Mouse (Mus musculus): ENCODE measurements at regions not wholly inside any gene's neighbourhood (a gene's known extent, or its start where the extent isn't known, plus 50 kb on each side); places are given as distances from the start of the nearest gene placed in this dataset.

DNA sequence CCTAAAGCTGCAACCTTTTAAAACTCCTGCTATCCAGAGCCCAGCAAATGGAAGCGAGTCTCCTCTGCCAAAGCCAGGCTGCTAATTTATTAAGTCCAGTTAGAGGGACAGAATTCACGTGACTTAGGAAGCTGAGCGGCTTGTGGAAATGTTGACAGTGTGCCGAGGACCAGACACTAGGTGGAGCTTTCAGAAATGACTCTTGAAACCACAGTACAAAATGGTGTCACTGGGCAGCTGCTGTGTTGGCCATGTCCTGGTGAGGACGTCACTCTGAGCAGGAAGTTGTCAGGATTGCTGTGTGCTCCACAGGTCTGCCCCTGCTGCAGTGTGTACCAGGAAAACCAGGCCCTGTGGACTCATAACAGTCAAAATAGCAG lies 84.3 kb upstream of the Pik3cg start:
- TF ChIP-seq CTCF (IDR thresholded peaks at IDR 0.05; ENCODE audit: low read depth) = peak; percentile 63
- TF ChIP-seq EP300 (IDR thresholded peaks at IDR 0.05; ENCODE audit: low read depth) = no peak
